Mouse (Mus musculus) intestine, embryonic 15.5 days (tissue): ENCODE measurements around the gene Pgap1. TPM values are rescaled to one million over a fixed set of nuclear protein-coding genes. Genes with fewer than 3 reads are reported as not detected.

Experiments used
- ATAC-seq: fragments of 200-750 bp; cut with Nextera tagmentation; 2 replicates; pipeline ENCODE4 v1.8.0; 2017; ENCODE audit warnings: moderate TSS enrichment, moderate library complexity
- H3K27ac ChIP-seq: fragments of 300-500 bp; sonication (generic); 2 replicates; pipeline ENCODE4 v1.5.1; 2015; ENCODE audit warnings: mild to moderate bottlenecking, inconsistent platforms
- H3K27me3 ChIP-seq: fragments of 300-500 bp; sonication (generic); replicated peaks from 2 replicates; pipeline ENCODE4 v1.6.1; 2015; ENCODE audit warnings: inconsistent platforms
- H3K36me3 ChIP-seq: fragments of 300-500 bp; sonication (generic); 2 replicates; pipeline ENCODE4 v1.6.1; 2015; ENCODE audit warnings: inconsistent platforms
- H3K4me1 ChIP-seq: fragments of 300-500 bp; sonication (generic); replicated peaks from 2 replicates; pipeline ENCODE4 v1.6.1; 2015; ENCODE audit warnings: inconsistent platforms
- H3K4me2 ChIP-seq: fragments of 300-500 bp; sonication (generic); replicated peaks from 2 replicates; pipeline ENCODE4 v1.6.1; 2015; ENCODE audit warnings: mild to moderate bottlenecking, inconsistent platforms
- H3K4me3 ChIP-seq: fragments of 300-500 bp; sonication (generic); replicated peaks from 2 replicates; pipeline ENCODE4 v1.5.1; 2015; ENCODE audit warnings: inconsistent platforms
- H3K9ac ChIP-seq: fragments of 300-500 bp; sonication (generic); 2 replicates; pipeline ENCODE4 v1.6.1; 2015; ENCODE audit warnings: inconsistent platforms
- H3K9me3 ChIP-seq: fragments of 300-500 bp; sonication (generic); 2 replicates; pipeline ENCODE4 v1.6.1; 2016; ENCODE audit warnings: inconsistent platforms
- WGBS: fragments of 180-500 bp; shearing (Covaris S2); methylation state at CpG from one replicate; pipeline ENCODE4 v1.1.7; 2015; 5-methylcytosine and 5-hydroxymethylcytosine counted together
- polyA plus RNA-seq: library from polyadenylated mRNA; unstranded; fragments of >200 nt; fragmentation: Nextera tagmentation; extraction: Ambion mirVana; gene quantifications from 2 replicates; pipeline ENCODE4 v1.2.1, GENCODE M21; 2015

The Pgap1 gene
- polyA plus RNA-seq = 9.2 and 9.4 TPM in 2 replicates

GRCm38 (mm10) chr1:54557301-54558229 is at the start of gene Pgap1:
Gene Pgap1 (minus strand): TSS chr1:54557684.
- Histone ChIP-seq H3K4me2 (peak within 1 kb of the TSS; percentile 96), H3K9ac (peak within 1 kb of the TSS; percentile 76), H3K4me3 (peak within 1 kb of the TSS; percentile 72), H3K27ac (peak within 1 kb of the TSS; percentile 82), H3K4me1 (no peaks in the 10 kb centered on the region), H3K36me3 (no peaks in the 10 kb centered on the region), H3K9me3 (no peaks in the 10 kb centered on the region), H3K27me3 (no peaks in the 10 kb centered on the region)
- under 1% methylated on average over 56 of the region's 59 CpGs for WGBS
- peak; percentile 98 for ATAC-seq

- no peak overlapping the region for H3K27ac ChIP-seq
- H3K9ac ChIP-seq = no peak overlapping the region
- H3K4me2 ChIP-seq = no peak overlapping the region
- ATAC-seq = no peak
- H3K4me3 ChIP-seq = no peak overlapping the region
- WGBS = 79% methylated on average over 1 of the region's 1 CpGs
- H3K9me3 ChIP-seq = no peaks in the 10 kb centered on the region
- no peaks in the 10 kb centered on the region for H3K36me3 ChIP-seq
- no peaks in the 10 kb centered on the region for H3K4me1 ChIP-seq
- no peaks in the 10 kb centered on the region for H3K27me3 ChIP-seq
Measured at GRCm38 (mm10) chr1:54606936-54607335, 49.5 kb upstream of the Pgap1 start.

GRCm38 (mm10) chr1:54601692-54602091 is 44.2 kb upstream of the Pgap1 start:
- Histone ChIP-seq H3K4me3 (no peak overlapping the region), H3K9ac (no peak overlapping the region), H3K4me2 (no peak overlapping the region), H3K4me1 (no peaks in the 10 kb centered on the region), H3K27me3 (no peaks in the 10 kb centered on the region), H3K36me3 (no peaks in the 10 kb centered on the region), H3K27ac (no peak overlapping the region), H3K9me3 (no peaks in the 10 kb centered on the region)
- 95% methylated on average over 9 of the region's 9 CpGs for WGBS
- ATAC-seq = no peak

- Histone ChIP-seq H3K27me3 (no peaks in the 10 kb centered on the region), H3K4me3 (no peak overlapping the region), H3K4me2 (no peak overlapping the region), H3K9ac (no peak overlapping the region), H3K4me1 (no peaks in the 10 kb centered on the region), H3K27ac (peak overlapping the region; percentile 64), H3K9me3 (no peaks in the 10 kb centered on the region), H3K36me3 (no peaks in the 10 kb centered on the region)
- WGBS = 57% methylated on average over 1 of the region's 1 CpGs
- ATAC-seq = peak; percentile 95
Measured at GRCm38 (mm10) chr1:54600275-54600674, 42.8 kb upstream of the Pgap1 start.

- H3K4me3 ChIP-seq = no peak overlapping the region
- H3K9me3 ChIP-seq = no peaks in the 10 kb centered on the region
- H3K27ac ChIP-seq = no peak overlapping the region
- 55% methylated on average over 4 of the region's 4 CpGs for WGBS
- H3K9ac ChIP-seq = no peak overlapping the region
- H3K4me2 ChIP-seq = no peak overlapping the region
- no peaks in the 10 kb centered on the region for H3K36me3 ChIP-seq
- ATAC-seq = no peak
- no peaks in the 10 kb centered on the region for H3K4me1 ChIP-seq
- H3K27me3 ChIP-seq = no peaks in the 10 kb centered on the region
Measured at GRCm38 (mm10) chr1:54597594-54598217, 40.2 kb upstream of the Pgap1 start.

GRCm38 (mm10) chr1:54596151-54596550 is 38.7 kb upstream of the Pgap1 start:
- Histone ChIP-seq H3K4me2 (no peak overlapping the region), H3K36me3 (no peaks in the 10 kb centered on the region), H3K4me3 (no peak overlapping the region), H3K27ac (no peak overlapping the region), H3K9me3 (no peaks in the 10 kb centered on the region), H3K4me1 (no peaks in the 10 kb centered on the region), H3K9ac (no peak overlapping the region), H3K27me3 (no peaks in the 10 kb centered on the region)
- WGBS = 89% methylated on average over 2 of the region's 2 CpGs
- ATAC-seq = no peak

GRCm38 (mm10) chr1:54587076-54587475 is 29.6 kb upstream of the Pgap1 start:
- no peak for ATAC-seq
- Histone ChIP-seq H3K36me3 (no peaks in the 10 kb centered on the region), H3K4me3 (no peak overlapping the region), H3K9ac (no peak overlapping the region), H3K9me3 (no peaks in the 10 kb centered on the region), H3K4me2 (no peak overlapping the region), H3K27ac (no peak overlapping the region), H3K27me3 (no peaks in the 10 kb centered on the region), H3K4me1 (no peaks in the 10 kb centered on the region)
- 86% methylated on average over 5 of the region's 5 CpGs for WGBS

GRCm38 (mm10) chr1:54585971-54586555 is 28.6 kb upstream of the Pgap1 start:
- WGBS = 56% methylated on average over 5 of the region's 5 CpGs
- no peaks in the 10 kb centered on the region for H3K36me3 ChIP-seq
- ATAC-seq = no peak
- H3K4me3 ChIP-seq = no peak overlapping the region
- no peak overlapping the region for H3K4me2 ChIP-seq
- H3K9ac ChIP-seq = no peak overlapping the region
- no peaks in the 10 kb centered on the region for H3K9me3 ChIP-seq
- no peak overlapping the region for H3K27ac ChIP-seq
- H3K4me1 ChIP-seq = no peaks in the 10 kb centered on the region
- no peaks in the 10 kb centered on the region for H3K27me3 ChIP-seq

GRCm38 (mm10) chr1:54585278-54585846 is 27.9 kb upstream of the Pgap1 start:
- Histone ChIP-seq H3K36me3 (no peaks in the 10 kb centered on the region), H3K4me1 (no peaks in the 10 kb centered on the region), H3K4me3 (no peak overlapping the region), H3K27me3 (no peaks in the 10 kb centered on the region), H3K9me3 (no peaks in the 10 kb centered on the region), H3K4me2 (no peak overlapping the region), H3K27ac (no peak overlapping the region), H3K9ac (no peak overlapping the region)
- ATAC-seq = no peak
- 50% methylated on average over 9 of the region's 9 CpGs for WGBS

- WGBS = 66% methylated on average over 2 of the region's 2 CpGs
- no peaks in the 10 kb centered on the region for H3K27me3 ChIP-seq
- no peaks in the 10 kb centered on the region for H3K36me3 ChIP-seq
- no peak overlapping the region for H3K4me2 ChIP-seq
- H3K9ac ChIP-seq = no peak overlapping the region
- no peaks in the 10 kb centered on the region for H3K9me3 ChIP-seq
- ATAC-seq = no peak
- H3K27ac ChIP-seq = no peak overlapping the region
- H3K4me3 ChIP-seq = no peak overlapping the region
- no peaks in the 10 kb centered on the region for H3K4me1 ChIP-seq
Measured at GRCm38 (mm10) chr1:54584588-54585277, 27.2 kb upstream of the Pgap1 start.

- no peak overlapping the region for H3K27ac ChIP-seq
- no peaks in the 10 kb centered on the region for H3K27me3 ChIP-seq
- no peaks in the 10 kb centered on the region for H3K36me3 ChIP-seq
- no peaks in the 10 kb centered on the region for H3K9me3 ChIP-seq
- WGBS = 65% methylated on average over 8 of the region's 8 CpGs
- H3K4me1 ChIP-seq = no peaks in the 10 kb centered on the region
- no peak overlapping the region for H3K4me3 ChIP-seq
- no peak for ATAC-seq
- H3K9ac ChIP-seq = no peak overlapping the region
- H3K4me2 ChIP-seq = no peak overlapping the region
Measured at GRCm38 (mm10) chr1:54578358-54579184, 21.1 kb upstream of the Pgap1 start.
